Mouse (Mus musculus) liver, postnatal 0 days (tissue): ENCODE results near the gene Arhgef11. TPM values are rescaled to one million over a fixed set of nuclear protein-coding genes. Genes with fewer than 3 reads are reported as not detected.

Source experiments
- ATAC-seq: fragments of 200-750 bp; cut with Nextera tagmentation; 2 replicates; pipeline ENCODE4 v1.8.0; 2017; ENCODE audit warnings: mild to moderate bottlenecking, moderate library complexity
- DNase-seq: peaks from one replicate; pipeline ENCODE4 v3.0.0-alpha.2; 2016
- H3K27ac ChIP-seq: fragments of 300-500 bp; sonication (generic); 2 replicates; pipeline ENCODE4 v1.5.1; 2014; ENCODE audit warnings: antibody characterized with exemption, moderate library complexity, mild to moderate bottlenecking, low read depth
- H3K27me3 ChIP-seq: fragments of 300-500 bp; sonication (generic); 2 replicates; pipeline ENCODE4 v1.6.1; 2014; ENCODE audit warnings: low read length, control low read depth, mixed read lengths; ENCODE audit not compliant: insufficient read depth
- H3K36me3 ChIP-seq: fragments of 300-500 bp; sonication (generic); replicated peaks from 2 replicates; pipeline ENCODE4 v1.6.1; 2014; ENCODE audit warnings: mild to moderate bottlenecking, control low read depth, low read length, moderate library complexity, mixed read lengths; ENCODE audit not compliant: insufficient read depth
- H3K4me1 ChIP-seq: fragments of 300-500 bp; sonication (generic); 2 replicates; pipeline ENCODE4 v1.6.1; 2014; ENCODE audit warnings: antibody characterized with exemption, mild to moderate bottlenecking, control low read depth; ENCODE audit not compliant: insufficient read depth
- H3K4me2 ChIP-seq: fragments of 300-500 bp; sonication (generic); 2 replicates; pipeline ENCODE4 v1.6.1; 2014; ENCODE audit warnings: low read depth, mild to moderate bottlenecking, low read length, moderate library complexity, mixed read lengths
- H3K4me3 ChIP-seq: fragments of 300-500 bp; sonication (generic); 2 replicates; pipeline ENCODE4 v1.5.1; 2014; ENCODE audit warnings: low read depth, low read length
- H3K9ac ChIP-seq: fragments of 300-500 bp; sonication (generic); replicated peaks from 2 replicates; pipeline ENCODE4 v1.6.1; 2014; ENCODE audit warnings: mild to moderate bottlenecking, moderate library complexity
- H3K9me3 ChIP-seq: fragments of 300-500 bp; sonication (generic); 2 replicates; pipeline ENCODE4 v1.6.1; 2016; ENCODE audit warnings: mild to moderate bottlenecking, control low read depth, low read length, mixed read lengths
- CTCF ChIP-seq: sonication (generic); IDR thresholded peaks from 2 replicates; pipeline ENCODE4 v1.5.1; 2016; ENCODE audit warnings: antibody characterized with exemption, low read depth
- EP300 ChIP-seq: IDR thresholded peaks from 2 replicates; pipeline ENCODE4 v1.6.1; 2016; ENCODE audit warnings: antibody characterized with exemption, low read depth, mild to moderate bottlenecking
- WGBS: fragments of 180-500 bp; shearing (Covaris S2); extraction: QIAGEN DNeasy Blood & Tissue Kit; methylation state at CpG from one replicate; pipeline ENCODE4 v1.1.7; 2014; ENCODE audit not compliant: insufficient replicate concordance; 5-methylcytosine and 5-hydroxymethylcytosine counted together
- polyA plus RNA-seq: library from polyadenylated mRNA; unstranded; fragments of >200 nt; fragmentation: Nextera tagmentation; extraction: Ambion mirVana; gene quantifications from 2 replicates; pipeline ENCODE4 v1.2.1, GENCODE M21; 2015

Arhgef11 gene
- polyA plus RNA-seq, 1 experiment from 2014 or later, result 2.8 TPM

DNA sequence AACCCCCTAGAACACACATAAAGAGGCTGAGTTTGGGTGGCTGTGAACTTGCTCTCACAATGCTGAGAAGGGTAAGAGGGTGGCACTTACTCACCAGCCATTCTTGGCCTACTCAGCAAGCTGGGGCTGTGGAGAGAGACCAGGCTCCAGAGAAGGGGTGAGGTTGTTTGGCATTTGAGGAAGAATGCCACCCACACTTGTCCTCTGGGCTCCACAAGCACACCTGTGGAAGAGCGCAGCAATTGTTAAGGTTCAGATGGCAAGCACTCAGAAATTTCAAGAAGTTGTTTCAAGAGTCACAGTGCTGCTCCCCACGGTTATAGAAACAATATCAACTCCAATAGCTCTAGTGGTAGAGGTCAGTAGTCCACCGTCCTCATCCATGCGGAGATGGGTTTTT lies 1.0 kb upstream of the Arhgef11 start:
- Histone ChIP-seq H3K9ac (no peak overlapping the region), H3K27me3 (no peaks in the 10 kb centered on the region), H3K4me3 (peak overlapping the region; percentile 83; the same call in 1 of the 2 replicates), H3K9me3 (no peaks in the 10 kb centered on the region), H3K36me3 (no peaks in the 10 kb centered on the region), H3K4me1 (peaks cover 22% of the 10 kb centered on the region), H3K4me2 (peak overlapping the region; percentile 87), H3K27ac (no peak overlapping the region; the same call in 1 of the 2 replicates)
- ATAC-seq (no peak), DNase-seq (no peak)
- TF ChIP-seq EP300 (no peak), CTCF (no peak)
- WGBS, result 47% methylated on average over 4 of the region's 4 CpGs

DNA sequence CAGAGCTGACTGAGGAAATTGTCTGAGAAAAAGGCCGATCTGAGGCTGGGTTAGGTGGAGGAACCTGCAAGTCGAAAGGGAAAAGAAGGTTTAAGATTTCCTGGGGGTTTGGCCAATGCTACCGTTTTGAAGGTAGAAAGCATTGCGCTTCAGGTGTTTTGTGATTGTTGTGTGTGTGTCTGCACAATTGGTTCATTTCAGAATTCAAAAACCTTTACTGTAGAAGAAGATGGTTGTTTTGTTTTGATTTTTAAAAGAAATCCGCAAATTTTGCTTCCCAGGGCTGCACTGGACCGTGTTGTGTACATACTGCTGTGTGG lies 412 bp downstream of the Arhgef11 start:
- peak overlapping the region; percentile 87 for H3K4me2 ChIP-seq
- under 1% methylated on average over 6 of the region's 6 CpGs for WGBS
- peak overlapping the region; percentile 91 for H3K27ac ChIP-seq
- ATAC-seq (no peak), DNase-seq (no peak)
- no peaks in the 10 kb centered on the region for H3K36me3 ChIP-seq
- H3K27me3 ChIP-seq, result no peaks in the 10 kb centered on the region
- TF ChIP-seq CTCF (no peak), EP300 (no peak)
- H3K9ac ChIP-seq, result peak overlapping the region; percentile 84
- H3K9me3 ChIP-seq, result no peaks in the 10 kb centered on the region
- peaks cover 30% of the 10 kb centered on the region for H3K4me1 ChIP-seq
- peak overlapping the region; percentile 83 for H3K4me3 ChIP-seq

- Histone ChIP-seq H3K4me3 (peak overlapping the region; percentile 83), H3K27ac (peak overlapping the region; percentile 91; the same call in 1 of the 2 replicates), H3K36me3 (no peaks in the 10 kb centered on the region), H3K27me3 (no peaks in the 10 kb centered on the region), H3K9me3 (no peaks in the 10 kb centered on the region), H3K9ac (peak overlapping the region; percentile 84), H3K4me1 (peaks cover 34% of the 10 kb centered on the region), H3K4me2 (peak overlapping the region; percentile 87)
- WGBS, result under 1% methylated on average over 3 of the region's 3 CpGs
- ATAC-seq (no peak), DNase-seq (no peak)
- TF ChIP-seq EP300, result no peak
- no peak for TF ChIP-seq CTCF
These were observed 881 bp downstream of the Arhgef11 start for GRCm38 (mm10) chr3:87618240-87618639.

GRCm38 (mm10) chr3:87618981-87619710 lies 1.8 kb downstream of the Arhgef11 start:
- TF ChIP-seq CTCF (no peak), EP300 (no peak)
- Histone ChIP-seq H3K4me3 (peak overlapping the region; percentile 83), H3K9ac (peak overlapping the region; percentile 84), H3K27ac (0 out of 2 replicates have a peak overlapping the region, but pooled peaks have one; percentile 29), H3K4me1 (peaks cover 35% of the 10 kb centered on the region), H3K9me3 (no peaks in the 10 kb centered on the region), H3K27me3 (no peaks in the 10 kb centered on the region), H3K36me3 (no peaks in the 10 kb centered on the region), H3K4me2 (peak overlapping the region; percentile 87)
- 51% methylated on average over 5 of the region's 5 CpGs for WGBS
- DNase-seq (no peak), ATAC-seq (no peak)

DNA sequence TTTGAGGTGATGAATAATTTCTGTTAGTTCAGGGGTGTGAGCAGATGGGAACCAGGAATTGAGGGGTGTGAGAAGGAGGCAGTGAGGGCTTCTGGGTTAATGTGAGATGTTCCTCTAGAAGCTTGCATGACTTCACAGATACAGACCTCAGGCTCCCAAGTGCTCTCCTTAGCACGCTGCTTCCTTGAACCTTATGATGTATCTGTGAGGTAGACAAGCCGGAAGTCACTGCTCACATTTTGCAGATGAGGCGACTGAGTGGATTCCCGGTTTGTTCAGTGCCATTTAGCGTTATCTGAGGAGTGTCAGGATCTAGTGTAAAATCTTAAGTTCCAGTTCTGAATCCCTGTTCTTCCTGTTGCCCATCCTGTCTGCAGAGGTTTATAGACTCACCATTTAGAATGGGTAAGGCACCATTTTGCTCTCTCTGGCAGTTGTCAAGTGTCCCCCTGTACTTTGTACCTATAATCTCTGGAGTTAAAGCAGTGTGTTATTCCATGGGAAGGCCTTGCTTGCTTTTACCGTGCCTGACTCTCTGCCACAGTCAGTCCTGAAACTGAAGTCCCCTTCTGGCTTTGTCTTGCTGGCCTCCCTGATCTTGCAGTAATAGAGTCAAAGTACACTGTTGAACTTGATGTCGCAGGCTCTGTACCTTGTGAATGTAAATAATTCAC lies 3.0 kb downstream of the Arhgef11 start:
- H3K9ac ChIP-seq, result no peak overlapping the region
- H3K4me1 ChIP-seq, result peaks cover 35% of the 10 kb centered on the region
- ATAC-seq, result no peak
- no peak for DNase-seq
- no peak for TF ChIP-seq CTCF
- TF ChIP-seq EP300, result no peak
- H3K27me3 ChIP-seq, result no peaks in the 10 kb centered on the region
- H3K36me3 ChIP-seq, result no peaks in the 10 kb centered on the region
- 58% methylated on average over 7 of the region's 7 CpGs for WGBS
- no peak overlapping the region for H3K27ac ChIP-seq
- peak overlapping the region; percentile 16 for H3K4me3 ChIP-seq
- no peaks in the 10 kb centered on the region for H3K9me3 ChIP-seq
- peak overlapping the region; percentile 87 for H3K4me2 ChIP-seq

- Histone ChIP-seq H3K4me3 (no peak overlapping the region), H3K36me3 (no peaks in the 10 kb centered on the region), H3K27ac (no peak overlapping the region), H3K27me3 (no peaks in the 10 kb centered on the region), H3K4me2 (no peak overlapping the region), H3K9ac (no peak overlapping the region), H3K9me3 (no peaks in the 10 kb centered on the region), H3K4me1 (peaks cover 26% of the 10 kb centered on the region)
- no peak for DNase-seq
- no peak for ATAC-seq
- TF ChIP-seq EP300, result no peak
- no peak for TF ChIP-seq CTCF
- 79% methylated on average over 4 of the region's 4 CpGs for WGBS
These were observed 7.5 kb downstream of the Arhgef11 start for GRCm38 (mm10) chr3:87624899-87625298.
